Mouse (Mus musculus) cerebellum, postnatal 36 days (tissue): ENCODE data around the gene Krt15.

ENCODE experiments used
- DNase-seq, 2 experiments: peaks; one replicate each; pipeline ENCODE4 v3.0.0; 2021 to 2022; ENCODE audit warnings: mixed read lengths in 2 of 2

The Krt15 gene

DNA sequence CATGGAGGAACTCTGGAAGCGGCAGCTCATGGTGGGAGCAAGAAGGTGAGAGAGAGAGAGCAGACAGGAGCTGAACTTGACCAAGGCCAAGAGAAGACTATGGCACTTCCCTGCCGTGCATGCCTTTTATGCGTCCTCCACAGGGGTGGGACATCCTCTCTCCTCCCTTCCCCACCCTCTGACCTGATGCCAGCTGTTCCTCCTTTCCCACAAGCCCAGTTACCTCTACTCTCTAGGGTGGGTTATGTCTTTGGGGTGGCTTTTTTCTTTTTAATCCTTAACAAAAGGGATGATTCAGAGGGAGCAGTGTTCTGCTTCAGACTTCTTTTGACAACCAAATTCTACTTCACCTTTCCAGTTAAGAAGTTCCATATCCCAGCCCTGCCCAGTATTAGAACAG lies 14.3 kb downstream of the Krt15 start, which contains the start of gene Krt13:
Krt13 (minus strand) TSS at position 101 of the 400 bp plus-strand sequence.
- no peak for DNase-seq

DNA sequence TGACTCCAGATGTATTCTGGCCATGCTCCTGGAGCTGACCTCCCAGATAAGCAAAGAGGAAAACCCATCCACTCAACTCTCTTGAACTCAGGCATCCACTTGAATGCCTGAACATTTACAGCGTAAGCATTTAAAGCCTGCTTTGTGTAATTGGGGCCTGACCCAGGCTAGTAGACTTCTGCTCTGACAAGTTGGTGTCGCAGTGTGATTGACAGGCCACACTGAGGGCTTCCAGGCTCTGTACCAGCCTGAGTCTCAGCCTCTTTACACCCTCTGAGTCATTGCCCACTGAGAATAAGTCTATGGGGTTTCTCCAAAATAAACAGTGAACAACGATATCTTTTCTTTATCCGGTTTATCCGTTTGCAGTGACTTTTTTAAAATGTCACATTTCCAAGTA lies 15.4 kb downstream of the Krt15 start:
- DNase-seq, result no peak

DNA sequence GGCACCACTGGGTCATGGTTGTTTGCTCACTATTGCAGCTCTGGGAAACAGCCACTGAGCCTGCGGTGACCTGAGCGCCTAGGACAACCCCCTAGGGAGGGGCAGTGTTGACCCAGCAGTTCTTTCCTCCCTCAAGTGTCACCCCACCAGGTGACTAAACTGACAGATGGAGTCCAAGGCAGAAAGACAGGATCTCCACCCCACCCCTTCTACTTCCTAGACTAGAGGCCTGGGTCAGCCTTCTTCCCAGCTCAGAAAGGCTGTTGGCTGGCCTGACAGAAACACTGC lies 22.0 kb downstream of the Krt15 start:
- no peak for DNase-seq

DNA sequence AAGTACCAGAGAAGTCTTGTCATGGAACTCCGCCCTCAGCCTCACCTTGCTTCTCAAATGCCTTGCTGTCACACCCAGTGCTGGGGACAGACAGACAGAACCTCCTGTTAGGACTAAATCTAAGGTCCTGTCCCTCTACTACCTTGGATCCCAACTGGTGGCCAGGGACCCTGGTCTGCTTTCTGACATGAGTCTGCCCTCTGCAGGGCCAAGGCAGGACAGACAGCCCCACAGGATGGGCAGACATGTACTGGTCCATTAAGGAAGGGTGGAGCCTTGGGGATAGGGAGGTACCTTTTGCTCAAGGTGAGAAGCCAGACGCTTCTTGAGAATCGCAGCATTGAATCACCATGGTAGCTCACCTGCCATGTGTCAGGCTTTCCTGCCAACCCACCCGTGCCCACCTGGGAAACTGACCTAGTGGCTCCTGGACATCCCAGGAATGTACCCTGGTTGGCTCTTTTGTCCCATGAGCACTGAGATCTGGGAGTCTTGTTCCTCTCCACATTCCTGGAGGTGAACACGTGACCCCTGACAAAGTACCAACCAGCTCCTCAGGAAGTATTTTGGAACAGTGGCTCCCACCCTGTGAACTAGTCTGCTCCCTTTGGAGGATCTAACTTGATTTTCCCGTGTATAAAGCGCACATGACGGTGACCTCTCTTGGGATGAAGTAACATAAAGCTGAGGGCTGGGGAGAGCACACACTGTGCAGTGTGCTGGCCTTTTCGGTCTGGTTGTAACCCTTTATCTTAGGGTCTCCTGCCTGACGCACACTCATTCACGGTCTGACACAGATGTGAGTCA lies 22.6 kb downstream of the Krt15 start:
- DNase-seq, result no peak

DNA sequence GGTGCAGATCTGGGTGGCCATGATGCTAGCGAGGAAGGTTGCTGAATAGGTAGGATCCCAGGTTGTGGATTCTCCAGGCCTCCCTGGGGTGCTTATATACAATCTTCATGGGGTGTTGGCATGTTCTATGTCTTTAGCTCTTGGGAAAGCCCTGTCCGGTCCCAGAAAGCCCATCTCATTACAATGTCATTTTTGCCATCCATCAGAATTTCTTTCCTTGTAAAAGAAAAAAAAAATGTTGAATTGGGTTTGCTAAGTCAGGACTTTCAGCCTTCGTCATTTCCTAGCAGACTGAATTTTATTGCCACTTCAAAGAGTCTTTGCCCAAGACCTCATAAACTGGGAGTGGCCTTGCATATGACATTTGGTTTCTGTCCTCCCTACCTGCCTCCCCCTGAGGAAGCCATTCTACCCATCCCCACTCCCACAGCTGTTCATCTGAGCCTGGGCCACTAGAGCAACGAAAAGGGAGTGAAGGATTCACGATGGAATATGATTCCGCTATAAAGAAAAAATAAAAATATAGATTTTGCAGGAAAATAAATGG lies 30.1 kb downstream of the Krt15 start, which contains the start of gene Krt36:
Krt36 (minus strand) TSS at position 51 of the 547 bp plus-strand sequence.
- DNase-seq, result no peak

DNA sequence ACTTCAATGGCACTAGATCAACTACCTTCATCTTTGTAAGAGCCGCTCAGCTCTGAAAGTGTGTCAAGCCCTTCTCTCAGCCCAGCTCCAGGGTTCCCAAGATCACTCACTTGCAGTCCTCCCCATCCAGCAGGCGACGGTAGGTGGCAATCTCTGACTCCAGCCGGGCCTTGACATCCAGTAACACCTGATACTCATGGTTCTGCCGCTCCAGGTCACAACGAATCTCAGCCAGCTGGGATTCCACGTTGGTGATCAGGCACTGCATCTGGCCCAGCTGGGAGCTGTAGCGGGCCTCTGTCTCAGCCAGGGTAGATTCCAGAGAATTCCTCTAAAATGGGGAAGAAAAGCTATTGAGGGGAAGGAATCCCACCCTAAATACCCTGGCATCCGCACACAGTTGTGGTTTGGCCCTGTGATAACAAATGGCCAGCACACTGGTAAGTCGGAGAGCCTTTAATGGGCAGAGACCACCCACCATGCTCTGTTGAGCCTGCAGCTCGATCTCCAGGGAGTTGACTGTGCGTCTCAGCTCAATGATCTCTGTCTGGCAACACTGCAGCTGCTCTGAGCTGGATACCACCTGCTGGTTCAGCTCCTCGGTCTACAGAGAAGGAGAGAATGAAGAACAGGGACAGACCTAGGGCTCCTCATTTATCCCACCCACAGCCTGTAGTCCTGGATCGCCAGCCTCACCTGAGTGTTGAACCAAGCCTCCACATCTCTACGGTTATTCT lies 32.9 kb downstream of the Krt15 start:
- DNase-seq, result no peak

DNA sequence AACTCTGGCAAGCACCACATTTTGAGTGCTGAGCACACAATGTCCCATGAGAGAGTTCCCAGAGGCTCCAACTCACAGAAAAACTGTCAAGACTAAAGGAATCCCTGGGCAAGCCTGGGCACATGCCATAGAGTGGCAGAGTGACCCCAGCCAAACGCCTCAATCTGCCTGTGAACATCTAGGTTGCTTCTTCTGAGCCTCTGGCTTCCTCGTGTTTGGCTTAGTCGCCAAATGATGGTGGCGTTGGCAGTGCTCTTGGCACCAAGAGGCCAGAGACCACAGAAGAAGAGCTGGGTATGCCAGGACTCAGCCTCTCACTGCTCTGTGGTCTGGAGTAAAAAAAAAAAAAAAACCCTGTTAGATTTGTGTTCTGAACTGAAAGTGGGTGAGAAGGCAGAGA lies 35.3 kb downstream of the Krt15 start:
- DNase-seq, result no peak

DNA sequence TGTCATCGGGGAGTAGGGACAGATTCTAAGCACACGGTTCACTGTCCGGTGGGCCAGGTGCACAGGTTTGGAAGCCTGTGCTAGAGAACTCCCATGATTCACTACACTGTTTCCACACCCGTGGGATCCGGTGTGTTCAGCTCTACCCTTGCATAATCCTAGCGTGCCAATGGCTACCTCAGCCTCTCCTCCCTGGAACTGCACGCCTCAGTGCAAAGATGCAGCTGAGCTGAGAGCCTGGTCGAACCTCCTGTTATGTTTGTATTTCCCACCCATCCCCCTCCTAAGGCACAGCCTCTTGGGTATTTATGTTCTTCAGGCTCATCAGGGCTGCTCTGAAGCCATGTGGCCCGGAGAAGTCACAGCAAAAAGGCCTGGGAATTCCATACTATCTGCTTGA lies 37.9 kb downstream of the Krt15 start:
- no peak for DNase-seq

DNA sequence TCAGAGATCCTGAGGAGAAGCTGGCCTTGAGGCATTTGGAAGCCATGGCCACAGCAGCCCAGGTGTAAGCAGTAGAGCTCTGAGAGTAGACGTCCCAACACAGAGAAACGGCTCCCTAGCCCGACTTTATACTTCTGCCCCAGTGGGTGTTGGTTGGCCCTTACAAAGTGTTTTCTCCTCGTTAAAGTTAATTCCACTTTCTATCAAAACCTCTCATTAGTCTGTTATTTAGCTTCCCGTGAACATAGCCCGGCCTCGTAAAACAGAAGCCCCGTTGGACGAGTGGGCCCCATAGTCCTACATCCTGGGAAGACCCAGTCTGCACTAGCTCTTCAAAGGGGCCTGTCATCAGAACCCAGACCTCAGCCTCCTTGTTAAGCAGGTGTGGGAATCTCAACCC lies 39.6 kb downstream of the Krt15 start, which contains the start of gene Krt35:
Krt35 (minus strand) TSS at position 101 of the 400 bp plus-strand sequence.
- no peak for DNase-seq

DNA sequence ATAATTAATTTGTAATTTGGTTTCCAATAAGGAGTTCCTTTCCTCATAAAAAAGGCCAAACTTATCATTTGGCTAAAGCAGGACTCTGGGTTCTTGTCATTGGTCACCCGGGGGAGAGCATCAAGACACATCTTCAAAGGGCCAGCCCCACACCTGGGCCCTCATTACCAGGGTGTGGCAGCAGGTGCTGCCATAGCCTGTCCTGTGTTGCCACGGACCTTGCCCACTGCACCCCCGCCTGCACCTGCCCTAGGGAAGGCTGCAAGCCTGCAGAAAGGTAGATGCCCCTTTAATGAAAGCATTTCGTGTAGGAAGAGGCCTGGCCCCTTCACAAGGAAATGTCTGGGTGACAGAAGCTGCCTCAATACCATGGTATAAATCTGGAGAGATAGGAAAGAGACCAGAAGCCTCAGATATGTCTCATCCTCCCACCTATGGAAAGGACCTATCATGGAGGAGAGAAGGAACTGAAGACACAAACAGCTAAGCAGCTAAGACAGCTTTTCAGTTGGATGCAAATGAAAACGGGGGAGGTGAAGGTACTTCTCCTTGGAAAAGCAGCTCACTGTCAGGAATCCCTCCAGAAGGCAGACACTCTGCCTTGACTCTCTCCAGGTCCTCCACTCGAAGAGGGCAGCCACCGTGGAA lies 47.2 kb downstream of the Krt15 start:
- DNase-seq, result no peak

DNA sequence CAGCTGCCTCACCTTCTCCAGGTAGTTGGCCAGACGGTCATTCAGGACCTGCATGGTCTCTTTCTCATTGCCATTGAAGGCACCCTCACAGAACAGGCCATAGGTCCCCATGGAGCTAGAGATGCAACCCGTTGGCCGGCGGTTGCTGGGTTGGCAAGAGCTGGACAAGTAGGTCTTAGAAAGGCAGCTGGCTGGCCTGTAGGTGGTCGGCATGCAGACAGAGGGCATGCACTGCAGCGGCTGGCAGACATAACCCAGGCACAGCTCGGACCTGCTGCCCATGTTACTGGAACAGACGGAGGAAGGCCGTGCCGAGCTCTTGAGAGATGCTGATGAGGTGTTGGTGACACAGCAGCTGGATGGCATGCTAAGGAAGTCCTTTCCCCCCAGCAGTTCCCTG lies 47.9 kb downstream of the Krt15 start, which contains the start of gene Krt32:
Krt32 (minus strand) TSS at position 366 of the 400 bp plus-strand sequence.
- DNase-seq, result no peak
